9 mouse cellular contexts compared by ENCODE assay signal in genomic region chr7:44465111-44465510, GRCm38 (mm10). TPM values are rescaled to one million over a fixed set of nuclear protein-coding genes. Genes with fewer than 3 reads are reported as not detected.
DNase-seq lines count a peak whose midpoint lies in the region; ATAC-seq and TF ChIP-seq lines count a peak whose summit lies in the region.
"Had no signal": no experiment of that assay in that cellular context is flagged by ENCODE, and none has a peak within 500 bp of the region (broad histone marks: within the 10 kb centered on the region; RNA-seq: fewer than 3 reads in every experiment).

TSS of gene Aspdh (plus strand) at chr7:44465391.

- no peaks in the 10 kb centered on the region for H3K36me3 ChIP-seq in kidney, embryonic 14.5 days (ENCODE audit: control insufficient read depth, insufficient read depth, low read length)
- H3K36me3 ChIP-seq in hindbrain, postnatal 0 days (ENCODE audit: insufficient read depth, low read length), result peaks cover 32% of the 10 kb centered on the region
- H3K36me3 ChIP-seq in midbrain, embryonic 11.5 days (ENCODE audit: control insufficient read depth, insufficient read depth, low read length), result peaks cover 18% of the 10 kb centered on the region
- H3K36me3 ChIP-seq in intestine, postnatal 0 days (ENCODE audit: control insufficient read depth, insufficient read depth), result no peaks in the 10 kb centered on the region; the same call in 1 of the 2 replicates

- TF ChIP-seq CTCF in hindbrain, postnatal 0 days (IDR thresholded peaks at IDR 0.05; ENCODE audit: low read depth), result no peak
- TF ChIP-seq CTCF in intestine, postnatal 0 days (IDR thresholded peaks at IDR 0.05; ENCODE audit: low read depth), result no peak

- 86% methylated on average over 2 of the region's 2 CpGs for WGBS in kidney, embryonic 14.5 days
- WGBS in hindbrain, postnatal 0 days, result 43% methylated on average over 2 of the region's 2 CpGs
- WGBS in midbrain, embryonic 11.5 days, result 42% methylated on average over 2 of the region's 2 CpGs
- 52% methylated on average over 2 of the region's 2 CpGs for WGBS in intestine, postnatal 0 days

- H3K27ac ChIP-seq in kidney, embryonic 14.5 days (ENCODE audit: low read depth, low read length), result no peak within 1 kb of the TSS
- H3K27ac ChIP-seq in hindbrain, postnatal 0 days, result peak within 1 kb of the TSS; percentile 89
- H3K27ac ChIP-seq in midbrain, embryonic 11.5 days (ENCODE audit: low read depth, low read length), result 0 out of 2 replicates have a peak within 1 kb of the TSS, but pooled peaks have one; percentile 0
- H3K27ac ChIP-seq in intestine, postnatal 0 days (ENCODE audit: low read depth, low read length), result no peak within 1 kb of the TSS
- H3K27ac ChIP-seq: embryonic facial prominence, embryonic 15.5 days had no signal

- no peaks in the 10 kb centered on the region for H3K9me3 ChIP-seq in kidney, embryonic 14.5 days (ENCODE audit: control insufficient read depth, low read length)
- no peaks in the 10 kb centered on the region for H3K9me3 ChIP-seq in hindbrain, postnatal 0 days (ENCODE audit: low read length)
- no peaks in the 10 kb centered on the region for H3K9me3 ChIP-seq in midbrain, embryonic 11.5 days (ENCODE audit: control insufficient read depth, low read length)
- H3K9me3 ChIP-seq in intestine, postnatal 0 days (ENCODE audit: control insufficient read depth), result no peaks in the 10 kb centered on the region
- H3K9me3 ChIP-seq: embryonic facial prominence, embryonic 15.5 days had no signal

- H3K9ac ChIP-seq in kidney, embryonic 14.5 days (ENCODE audit: low read depth, low read length), result no peak within 1 kb of the TSS
- H3K9ac ChIP-seq in hindbrain, postnatal 0 days (replicated peaks; ENCODE audit: low read length), result 0 out of 2 replicates have a peak within 1 kb of the TSS, but pooled peaks have one; percentile 21
- H3K9ac ChIP-seq in midbrain, embryonic 11.5 days (ENCODE audit: low read length), result no peak within 1 kb of the TSS
- no peak within 1 kb of the TSS for H3K9ac ChIP-seq in intestine, postnatal 0 days (ENCODE audit: low read depth, low read length)
- H3K9ac ChIP-seq: embryonic facial prominence, embryonic 15.5 days had no signal

- H3K4me1 ChIP-seq in kidney, embryonic 14.5 days (ENCODE audit: control insufficient read depth, insufficient read depth, low read length), result peaks cover 10% of the 10 kb centered on the region
- peaks cover 31% of the 10 kb centered on the region for H3K4me1 ChIP-seq in hindbrain, postnatal 0 days (ENCODE audit: insufficient read depth, low read length)
- peaks cover 31% of the 10 kb centered on the region for H3K4me1 ChIP-seq in midbrain, embryonic 11.5 days (ENCODE audit: control insufficient read depth, insufficient read depth, low read length)
- H3K4me1 ChIP-seq in intestine, postnatal 0 days (replicated peaks; ENCODE audit: control insufficient read depth, insufficient read depth, low read length), result peaks cover 9% of the 10 kb centered on the region; the same call in 1 of the 2 replicates

- no peak within 1 kb of the TSS for H3K4me2 ChIP-seq in kidney, embryonic 14.5 days (replicated peaks; ENCODE audit: low read depth, low read length)
- H3K4me2 ChIP-seq in hindbrain, postnatal 0 days (ENCODE audit: low read depth, low read length), result no peak within 1 kb of the TSS
- H3K4me2 ChIP-seq in midbrain, embryonic 11.5 days, result no peak within 1 kb of the TSS
- no peak within 1 kb of the TSS for H3K4me2 ChIP-seq in intestine, postnatal 0 days (replicated peaks; ENCODE audit: low read depth)
- H3K4me2 ChIP-seq: embryonic facial prominence, embryonic 15.5 days had no signal

- H3K27me3 ChIP-seq in kidney, embryonic 14.5 days (ENCODE audit: control insufficient read depth, insufficient read depth, low read length), result peaks cover 45% of the 10 kb centered on the region
- H3K27me3 ChIP-seq in hindbrain, postnatal 0 days (ENCODE audit: insufficient read depth, low read length), result no peaks in the 10 kb centered on the region
- peaks cover 17% of the 10 kb centered on the region for H3K27me3 ChIP-seq in midbrain, embryonic 11.5 days (ENCODE audit: control insufficient read depth, insufficient read depth, low read length)
- H3K27me3 ChIP-seq in intestine, postnatal 0 days (replicated peaks; ENCODE audit: control insufficient read depth, insufficient read depth, low read length), result peaks cover 46% of the 10 kb centered on the region

- no peak for ATAC-seq in kidney, embryonic 14.5 days (ENCODE audit: low FRiP score, low TSS enrichment)
- ATAC-seq in hindbrain, postnatal 0 days, result no peak
- no peak for ATAC-seq in midbrain, embryonic 11.5 days (ENCODE audit: low FRiP score)
- ATAC-seq in intestine, postnatal 0 days, result no peak

- H3K4me3 ChIP-seq in kidney, embryonic 14.5 days (ENCODE audit: low read length), result no peak within 1 kb of the TSS
- no peak within 1 kb of the TSS for H3K4me3 ChIP-seq in hindbrain, postnatal 0 days (ENCODE audit: low read length)
- H3K4me3 ChIP-seq in midbrain, embryonic 11.5 days (ENCODE audit: low read depth, low read length), result no peak within 1 kb of the TSS
- H3K4me3 ChIP-seq in intestine, postnatal 0 days (ENCODE audit: low read depth, low read length), result no peak within 1 kb of the TSS
- H3K4me3 ChIP-seq: embryonic facial prominence, embryonic 15.5 days had no signal

- peak; percentile 64 for DNase-seq in kidney, adult 18-20 months
- DNase-seq in cerebellum, postnatal 36 days, result peak; percentile 27 to 34
- peak; percentile 23 for DNase-seq in hindbrain, postnatal 0 days (ENCODE audit: low spot score)
- DNase-seq in midbrain, embryonic 11.5 days (ENCODE audit: low spot score, missing footprints), result peak; percentile 81
- DNase-seq in MN1 (ENCODE audit: low spot score), result no peak
- no peak for DNase-seq in lung, adult 18-20 months

RNA-seq across cellular contexts. Expression of gene Aspdh, which starts in this region (rescaled TPM):
- 0.88 and 1.6 TPM in 2 replicates for polyA plus RNA-seq in kidney, embryonic 14.5 days (2014; fragmentation: Nextera tagmentation; extraction: Ambion mirVana)
- total RNA-seq in hindbrain, postnatal 0 days (2014; rRNA removed), result 10.2 and 15.5 TPM in 2 replicates
- polyA plus RNA-seq in hindbrain, postnatal 0 days (2015; fragmentation: Nextera tagmentation; extraction: Ambion mirVana), result 3.1 and 3.8 TPM in 2 replicates
- 1.8 and 2.9 TPM in 2 replicates for polyA plus RNA-seq in midbrain, embryonic 11.5 days (2014; fragmentation: Nextera tagmentation; extraction: Ambion mirVana)
- 1.5 and 1.7 TPM in 2 replicates for polyA plus RNA-seq in intestine, postnatal 0 days (2015; fragmentation: Nextera tagmentation; extraction: Ambion mirVana)

Comparison
In these comparisons a context has a peak if more than half of its experiments do, and no peak if none do; other contexts are left out.
1. DNase-seq: peak in kidney, adult 18-20 months (single experiment), cerebellum, postnatal 36 days (2 of 2), hindbrain, postnatal 0 days (single experiment) and midbrain, embryonic 11.5 days (single experiment); none in MN1 (single experiment) and lung, adult 18-20 months (0 of 2).
2. H3K27ac ChIP-seq: peak in hindbrain, postnatal 0 days (single experiment) and midbrain, embryonic 11.5 days (single experiment); none in kidney, embryonic 14.5 days (single experiment) and intestine, postnatal 0 days (single experiment).